Mouse (Mus musculus) cerebellum, adult 8-10 months (tissue): ENCODE data around the gene Olfr368.

Source experiments
- DNase-seq: peaks from one replicate; pipeline ENCODE4 v3.0.0; 2022

The Olfr368 gene

GRCm38 (mm10) chr2:37326215-37326614 lies at the start of gene Olfr368:
Olfr368 (plus strand) TSS chr2:37326515.
- DNase-seq, result no peak

- DNase-seq, result no peak
Measured at GRCm38 (mm10) chr2:37333321-37333720, 7.0 kb downstream of the Olfr368 start.

- DNase-seq, result peak; percentile 36
Measured at GRCm38 (mm10) chr2:37338497-37339187, 12.3 kb downstream of the Olfr368 start.

- DNase-seq, result no peak
Measured at GRCm38 (mm10) chr2:37351671-37352070, 25.4 kb downstream of the Olfr368 start.

- no peak for DNase-seq
Measured at GRCm38 (mm10) chr2:37355571-37355970, 29.3 kb downstream of the Olfr368 start.

GRCm38 (mm10) chr2:37358633-37359540 lies 32.6 kb downstream of the Olfr368 start, which contains the start of gene Pdcl:
Pdcl (minus strand) TSS chr2:37359332.
- peak; percentile 80 for DNase-seq

GRCm38 (mm10) chr2:37359908-37360307 lies 33.6 kb downstream of the Olfr368 start:
- DNase-seq, result no peak

GRCm38 (mm10) chr2:37370651-37371050 lies 44.3 kb downstream of the Olfr368 start:
- no peak for DNase-seq

- no peak for DNase-seq
Measured at GRCm38 (mm10) chr2:37376018-37376417, 49.7 kb downstream of the Olfr368 start.

- peak; percentile 49 for DNase-seq
Measured at GRCm38 (mm10) chr2:37380189-37380588, 53.9 kb downstream of the Olfr368 start.
